Mouse (Mus musculus) heart, embryonic 14.5 days (tissue): ENCODE data around the gene Mpi. TPM values are rescaled to one million over a fixed set of nuclear protein-coding genes. Genes with fewer than 3 reads are reported as not detected.

Source experiments
- ATAC-seq: fragments of 200-750 bp; cut with Nextera tagmentation; 2 replicates; pipeline ENCODE4 v1.8.0; 2017; ENCODE audit warnings: low read depth, moderate TSS enrichment; ENCODE audit not compliant: insufficient number of reproducible peaks, insufficient read depth, low FRiP score
- H3K27ac ChIP-seq, 2 experiments: fragments of 200-500 bp in 1 of 2; fragments of 300-500 bp in 1 of 2; sonication (generic) in 1 of 2; replicated peaks in 1 of 2; 2 replicates each; pipeline ENCODE4 v1.5.1; 2012 to 2014; ENCODE audit warnings: low read depth in 2 of 2, low read length in 2 of 2, control low read depth in 1 of 2, mild to moderate bottlenecking in 1 of 2, mixed read lengths in 1 of 2; ENCODE audit not compliant: control insufficient read depth in 1 of 2, insufficient read depth in 1 of 2
- H3K27me3 ChIP-seq: fragments of 300-500 bp; sonication (generic); 2 replicates; pipeline ENCODE4 v1.6.1; 2014; ENCODE audit warnings: mild to moderate bottlenecking, low read length, control low read depth; ENCODE audit not compliant: control insufficient read depth, insufficient read depth
- H3K36me3 ChIP-seq: fragments of 300-500 bp; sonication (generic); 2 replicates; pipeline ENCODE4 v1.6.1; 2014; ENCODE audit warnings: mild to moderate bottlenecking, control low read depth, low read length, mixed read lengths; ENCODE audit not compliant: control insufficient read depth, insufficient read depth
- H3K4me1 ChIP-seq, 2 experiments: fragments of 200-500 bp in 1 of 2; fragments of 300-500 bp in 1 of 2; sonication (generic) in 1 of 2; 2 replicates each; pipeline ENCODE4 v1.6.1; 2012 to 2014; ENCODE audit warnings: low read length in 2 of 2, control low read depth in 1 of 2, mixed read lengths in 1 of 2; ENCODE audit not compliant: control insufficient read depth in 2 of 2, insufficient read depth in 2 of 2
- H3K4me2 ChIP-seq: fragments of 300-500 bp; sonication (generic); 2 replicates; pipeline ENCODE4 v1.6.1; 2014; ENCODE audit warnings: mild to moderate bottlenecking, low read length
- H3K4me3 ChIP-seq, 2 experiments: fragments of 200-500 bp in 1 of 2; fragments of 300-500 bp in 1 of 2; sonication (generic) in 1 of 2; 2 replicates each; pipeline ENCODE4 v1.5.1; 2012 to 2014; ENCODE audit warnings: low read length in 2 of 2, mild to moderate bottlenecking in 2 of 2, control low read depth in 1 of 2, low read depth in 1 of 2, moderate library complexity in 1 of 2; ENCODE audit not compliant: control insufficient read depth in 1 of 2, insufficient read depth in 1 of 2
- H3K9ac ChIP-seq: fragments of 300-500 bp; sonication (generic); 2 replicates; pipeline ENCODE4 v1.6.1; 2014; ENCODE audit warnings: mild to moderate bottlenecking, low read length
- H3K9me3 ChIP-seq: fragments of 300-500 bp; sonication (generic); 2 replicates; pipeline ENCODE4 v1.6.1; 2016; ENCODE audit warnings: low read length, control low read depth; ENCODE audit not compliant: control insufficient read depth
- WGBS: fragments of 180-500 bp; shearing (Covaris S2); extraction: QIAGEN DNeasy Blood & Tissue Kit; methylation state at CpG from one replicate; pipeline ENCODE4 v1.1.7; 2014; 5-methylcytosine and 5-hydroxymethylcytosine counted together
- polyA plus RNA-seq: library from polyadenylated mRNA; unstranded; fragments of >200 nt; fragmentation: Nextera tagmentation; extraction: Ambion mirVana; gene quantifications from 2 replicates; pipeline ENCODE4 v1.2.1, GENCODE M21; 2014

Gene Mpi
- polyA plus RNA-seq, 1 experiment from 2014 or later: 69.2 TPM

GRCm38 (mm10) chr9:57537728-57538181 is 14.8 kb downstream of the Mpi start:
- Histone ChIP-seq H3K4me3 (peak overlapping the region; percentile 86 to 90), H3K36me3 (peaks cover 66% of the 10 kb centered on the region), H3K9ac (peak overlapping the region; percentile 91), H3K4me2 (peak overlapping the region; percentile 83), H3K4me1 (peaks cover 3 to 9% of the 10 kb centered on the region in 2 experiments; a peak in 3 of 4 replicates), H3K27me3 (no peaks in the 10 kb centered on the region), H3K9me3 (no peaks in the 10 kb centered on the region), H3K27ac (peak overlapping the region; percentile 71 to 84)
- peak; percentile 28; the same call in 1 of the 2 replicates for ATAC-seq
- 0% methylated on average over 24 of the region's 24 CpGs for WGBS

- peak within 1 kb of the TSS; percentile 83 for H3K4me2 ChIP-seq
- peak; percentile 83 for ATAC-seq
- peak within 1 kb of the TSS; percentile 71 to 84 for H3K27ac ChIP-seq
- WGBS: 3% methylated on average over 45 of the region's 45 CpGs
- peak within 1 kb of the TSS; percentile 91 for H3K9ac ChIP-seq
- peaks cover 3 to 9% of the 10 kb centered on the region in 2 experiments; a peak in 3 of 4 replicates for H3K4me1 ChIP-seq
- H3K36me3 ChIP-seq: peaks cover 66% of the 10 kb centered on the region
- no peaks in the 10 kb centered on the region for H3K9me3 ChIP-seq
- H3K4me3 ChIP-seq: peak within 1 kb of the TSS; percentile 86 to 90
- no peaks in the 10 kb centered on the region for H3K27me3 ChIP-seq
Observed at GRCm38 (mm10) chr9:57537044-57537727, 15.4 kb downstream of the Mpi start, which contains the start of gene Fam219b. Gene Fam219b, plus strand, starts transcription at chr9:57537528.

DNA sequence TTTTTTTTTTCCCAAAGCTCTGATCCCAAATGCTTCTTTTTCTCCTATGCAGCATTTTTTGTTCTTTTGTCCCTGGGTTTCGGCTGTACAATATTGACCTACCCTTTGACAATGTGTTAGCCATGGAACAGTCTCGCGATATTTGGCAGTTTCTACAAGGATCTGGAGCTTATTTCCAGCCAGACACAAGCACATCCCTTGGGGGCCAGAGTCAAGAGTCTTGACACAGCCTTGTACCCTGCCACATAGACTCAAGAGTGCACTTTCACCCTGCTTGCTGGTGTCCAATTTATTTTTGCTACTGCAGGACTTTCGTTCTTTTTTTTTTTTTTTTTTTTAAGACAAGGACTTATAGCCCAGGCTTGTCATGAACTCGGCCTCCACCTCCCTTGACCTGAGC is 16.2 kb downstream of the Mpi start:
- Histone ChIP-seq H3K4me2 (peak overlapping the region; percentile 83; the same call in 1 of the 2 replicates), H3K27me3 (no peaks in the 10 kb centered on the region), H3K9me3 (no peaks in the 10 kb centered on the region), H3K4me3 (no peak overlapping the region), H3K27ac (no peak overlapping the region), H3K36me3 (peaks cover 67% of the 10 kb centered on the region), H3K9ac (no peak overlapping the region), H3K4me1 (peaks cover 3 to 9% of the 10 kb centered on the region in 2 experiments; a peak in 3 of 4 replicates)
- no peak for ATAC-seq
- 85% methylated on average over 5 of the region's 5 CpGs for WGBS

DNA sequence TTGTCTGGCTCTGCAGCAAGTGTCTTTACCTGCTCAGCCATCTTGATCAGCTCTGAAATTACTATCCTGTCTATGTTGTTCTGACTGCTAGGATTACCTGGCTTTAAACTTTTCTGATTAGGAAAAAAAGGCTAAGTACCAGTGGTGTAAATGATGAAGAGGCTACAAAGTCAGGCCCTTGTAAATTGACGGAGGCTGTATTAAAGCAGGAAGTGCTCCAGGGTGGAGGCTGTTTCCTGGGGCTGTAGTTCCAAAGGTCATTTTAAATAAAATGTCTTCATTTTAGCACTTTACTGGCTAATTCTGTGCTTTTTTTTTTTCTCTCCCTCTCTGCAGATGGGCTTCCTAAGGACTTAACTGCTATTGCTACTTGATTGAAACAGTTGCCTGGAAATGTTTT is 20.6 kb downstream of the Mpi start:
- Histone ChIP-seq H3K9me3 (no peaks in the 10 kb centered on the region), H3K4me3 (no peak overlapping the region), H3K27ac (no peak overlapping the region), H3K4me2 (no peak overlapping the region), H3K36me3 (peaks cover 68% of the 10 kb centered on the region), H3K4me1 (peaks cover 0 to 3% of the 10 kb centered on the region in 2 experiments; a peak in 1 of 4 replicates), H3K27me3 (no peaks in the 10 kb centered on the region), H3K9ac (no peak overlapping the region)
- 56% methylated on average over 1 of the region's 1 CpGs for whole genome bisulfite sequencing
- ATAC-seq: no peak

GRCm38 (mm10) chr9:57526435-57526834 is 26.1 kb downstream of the Mpi start:
- H3K9me3 ChIP-seq: no peaks in the 10 kb centered on the region

DNA sequence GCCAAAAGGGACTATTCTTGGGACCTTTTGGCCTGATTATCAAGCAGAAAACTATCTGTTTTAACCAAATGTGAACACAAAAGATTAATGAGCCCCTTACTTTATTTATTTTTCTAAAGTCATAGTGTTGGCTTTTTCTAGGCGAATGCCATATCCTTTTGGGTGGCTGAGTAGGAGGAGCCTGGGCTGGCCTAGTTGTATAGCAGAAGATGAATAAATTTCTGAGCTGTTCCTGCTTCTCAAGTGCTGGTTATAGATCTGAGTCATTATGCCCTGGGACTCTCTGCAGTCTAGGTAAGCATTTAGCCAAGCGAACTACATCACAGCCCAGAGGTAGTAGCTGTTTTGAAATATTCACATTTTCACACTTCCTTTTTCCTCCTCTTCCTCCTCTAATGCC is 27.0 kb downstream of the Mpi start:
- no peak overlapping the region for H3K4me2 ChIP-seq
- H3K9ac ChIP-seq: no peak overlapping the region
- H3K4me3 ChIP-seq: no peak overlapping the region
- H3K4me1 ChIP-seq: peaks cover 3 to 27% of the 10 kb centered on the region in 2 experiments
- H3K36me3 ChIP-seq: peaks cover 31% of the 10 kb centered on the region
- H3K27ac ChIP-seq: no peak overlapping the region
- H3K9me3 ChIP-seq: no peaks in the 10 kb centered on the region
- no peak for ATAC-seq
- H3K27me3 ChIP-seq: no peaks in the 10 kb centered on the region
- 70% methylated on average over 2 of the region's 2 CpGs for whole genome bisulfite sequencing

More at GRCm38 (mm10) chr9:57526435-57526834, 26.1 kb downstream of the Mpi start:
- no peaks in the 10 kb centered on the region for H3K27me3 ChIP-seq
- ATAC-seq: no peak
- H3K4me2 ChIP-seq: no peak overlapping the region
- H3K36me3 ChIP-seq: peaks cover 40% of the 10 kb centered on the region
- H3K27ac ChIP-seq: no peak overlapping the region
- H3K4me1 ChIP-seq: peaks cover 3 to 27% of the 10 kb centered on the region in 2 experiments
- H3K4me3 ChIP-seq: no peak overlapping the region
- H3K9ac ChIP-seq: no peak overlapping the region

DNA sequence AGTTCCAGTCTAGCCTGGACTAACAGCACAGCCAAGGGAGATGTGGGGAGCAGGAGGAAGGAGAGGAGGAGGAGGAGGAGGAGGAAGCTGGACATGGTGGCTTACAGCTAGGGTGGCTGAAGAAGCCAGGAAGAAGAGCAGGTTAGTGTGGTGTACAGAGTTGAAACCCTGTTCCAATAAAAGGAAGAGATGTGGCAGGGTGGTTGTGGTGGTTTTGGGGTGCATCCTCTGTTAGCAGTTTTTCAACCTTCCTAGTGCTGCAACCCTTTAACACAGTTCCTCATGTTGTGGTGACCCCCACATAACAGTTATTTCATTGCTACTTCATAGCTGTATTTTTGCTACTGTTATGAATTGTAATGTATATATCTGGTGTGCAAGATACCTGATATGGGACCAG is 28.1 kb downstream of the Mpi start:
- Histone ChIP-seq H3K4me3 (peak overlapping the region in 1 of 2 experiments; percentile 4; a peak in 1 of 4 replicates), H3K4me2 (peak overlapping the region; percentile 78), H3K9me3 (no peaks in the 10 kb centered on the region), H3K27ac (no peak overlapping the region), H3K27me3 (no peaks in the 10 kb centered on the region), H3K9ac (no peak overlapping the region), H3K4me1 (peaks cover 3 to 27% of the 10 kb centered on the region in 2 experiments), H3K36me3 (peaks cover 20% of the 10 kb centered on the region)
- ATAC-seq: no peak
